Mouse (Mus musculus): ENCODE results near the gene Taf4.
A peak's percentile ranks its signal among the peaks of the same experiment; 100 is the strongest.

DNA sequence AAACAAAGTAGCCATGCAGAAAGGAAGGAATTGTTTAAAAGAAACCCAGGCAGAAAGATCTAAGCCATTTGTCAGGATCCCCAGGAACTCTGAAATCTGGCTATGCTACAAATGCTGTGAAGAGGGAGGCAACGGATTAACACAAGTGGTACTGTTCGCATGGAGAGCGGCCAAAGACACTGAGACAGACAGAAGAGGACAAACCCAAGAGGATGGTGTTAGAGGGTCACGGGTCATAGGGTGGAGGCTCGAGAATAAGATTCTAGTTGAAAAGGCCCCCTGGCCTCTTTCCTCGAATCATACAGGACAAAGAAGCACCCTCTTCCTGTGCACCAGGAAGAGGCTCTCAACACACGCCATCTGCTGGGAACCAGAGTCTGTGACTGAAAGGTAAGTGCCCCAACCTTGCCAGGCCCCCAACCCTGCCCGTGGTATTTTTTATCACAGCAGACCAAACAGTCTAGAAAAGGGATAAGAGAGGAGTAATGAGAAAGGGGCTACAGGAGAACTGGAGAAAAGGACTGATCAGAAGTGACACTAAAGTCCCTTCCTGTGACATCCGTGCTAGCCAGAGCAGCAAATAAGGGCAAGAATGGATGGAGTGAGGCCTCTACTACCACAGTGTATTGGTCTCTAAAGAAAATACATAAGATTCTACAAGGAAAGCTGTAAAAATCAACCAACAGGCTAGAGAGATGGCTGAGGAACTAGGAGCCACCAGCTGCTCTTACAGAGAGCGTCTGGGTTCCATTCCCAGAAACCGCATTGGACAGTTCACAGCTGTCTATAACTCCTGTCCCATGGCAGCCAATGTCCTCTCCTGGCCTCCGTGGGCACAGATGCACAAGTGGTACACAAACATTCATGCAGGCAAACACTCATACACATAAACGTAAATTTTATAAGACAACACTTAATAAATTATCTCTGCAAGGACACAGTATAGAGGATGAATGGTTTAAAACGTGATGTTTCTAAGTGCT, 24.6 kb downstream of the Taf4 start:
- TF ChIP-seq POLR2A (IDR thresholded peaks at IDR 0.05; ENCODE audit: insufficient read depth, low read depth, low read length) (no peak), CTCF (IDR thresholded peaks at IDR 0.05) (0 out of 2 replicates have a peak, but pooled peaks have one; percentile 2)
